Mouse (Mus musculus) ES-Bruce4 (cell line): ENCODE measurements around the gene Myh2. TPM values are rescaled to one million over a fixed set of nuclear protein-coding genes. Genes with fewer than 3 reads are reported as not detected.

Source experiments
- H3K27ac ChIP-seq: 2 replicates; pipeline ENCODE4 v1.5.1; 2012; ENCODE audit warnings: low read length, inconsistent platforms; ENCODE audit not compliant: insufficient read depth
- H3K27me3 ChIP-seq: 2 replicates; pipeline ENCODE4 v1.6.1; 2012; ENCODE audit warnings: mild to moderate bottlenecking, low read length, inconsistent platforms; ENCODE audit not compliant: control insufficient read depth, poor library complexity, insufficient read depth, severe bottlenecking
- H3K36me3 ChIP-seq: 2 replicates; pipeline ENCODE4 v1.6.1; 2012; ENCODE audit warnings: inconsistent platforms, mild to moderate bottlenecking, low read length, moderate library complexity; ENCODE audit not compliant: control insufficient read depth, poor library complexity, insufficient read depth, severe bottlenecking
- H3K4me1 ChIP-seq: one replicate; pipeline ENCODE4 v1.8.1; 2011; ENCODE audit warnings: low read length; ENCODE audit not compliant: control insufficient read depth, insufficient read depth
- H3K4me3 ChIP-seq: 2 replicates; pipeline ENCODE4 v1.5.1; 2011; ENCODE audit warnings: low read depth, mild to moderate bottlenecking, low read length
- H3K9ac ChIP-seq: 2 replicates; pipeline ENCODE4 v1.6.1; 2012; ENCODE audit warnings: low read depth, mild to moderate bottlenecking, inconsistent platforms; ENCODE audit not compliant: poor library complexity, severe bottlenecking
- H3K9me3 ChIP-seq: replicated peaks from 2 replicates; pipeline ENCODE4 v1.6.1; 2012; ENCODE audit warnings: mild to moderate bottlenecking, low read length, inconsistent platforms; ENCODE audit not compliant: control insufficient read depth, poor library complexity, insufficient read depth, severe bottlenecking
- CTCF ChIP-seq: IDR thresholded peaks from one replicate; pipeline ENCODE4 v1.8.1; 2011; ENCODE audit warnings: low read depth, low read length
- EP300 ChIP-seq: IDR thresholded peaks from 2 replicates; pipeline ENCODE4 v1.6.1; 2011; ENCODE audit warnings: low read depth, low read length; ENCODE audit not compliant: insufficient read depth
- POLR2A ChIP-seq: IDR thresholded peaks from one replicate; pipeline ENCODE4 v1.8.1; 2011; ENCODE audit warnings: low read length; ENCODE audit not compliant: insufficient read depth
- polyA plus RNA-seq: library from polyadenylated mRNA; stranded (reverse); fragments of >200 nt; gene quantifications from 2 replicates; pipeline ENCODE4 v1.2.4, GENCODE M21; 2011; ENCODE audit warnings: low read depth; ENCODE audit not compliant: missing spikeins, insufficient read depth, insufficient read length

Myh2 gene
- polyA plus RNA-seq, 1 experiment = not detected

DNA sequence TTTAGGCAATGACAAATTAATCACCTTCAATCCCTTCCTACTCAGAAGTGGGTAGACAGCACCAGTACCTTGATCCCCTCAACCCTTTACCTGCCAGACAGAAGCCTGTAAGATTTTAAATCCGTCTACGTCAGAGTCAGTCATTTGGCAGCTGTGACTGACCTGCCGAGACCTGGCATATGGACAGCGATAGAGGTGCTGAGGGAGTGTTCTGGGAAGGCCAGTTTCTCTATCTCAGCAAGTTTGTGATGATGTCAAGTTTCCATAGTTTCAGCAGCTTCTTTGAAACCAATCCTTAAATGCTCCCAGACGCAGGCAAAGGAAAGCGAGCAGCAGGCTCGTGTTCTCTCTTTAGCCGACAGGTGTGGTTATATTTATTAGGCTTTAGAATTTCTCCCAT is 31.3 kb upstream of the Myh2 start:
- TF ChIP-seq POLR2A = no peak
- Histone ChIP-seq H3K36me3 (no peaks in the 10 kb centered on the region), H3K4me1 (no peaks in the 10 kb centered on the region), H3K27me3 (no peaks in the 10 kb centered on the region), H3K27ac (no peak overlapping the region), H3K9ac (no peak overlapping the region), H3K9me3 (no peaks in the 10 kb centered on the region), H3K4me3 (no peak overlapping the region)

DNA sequence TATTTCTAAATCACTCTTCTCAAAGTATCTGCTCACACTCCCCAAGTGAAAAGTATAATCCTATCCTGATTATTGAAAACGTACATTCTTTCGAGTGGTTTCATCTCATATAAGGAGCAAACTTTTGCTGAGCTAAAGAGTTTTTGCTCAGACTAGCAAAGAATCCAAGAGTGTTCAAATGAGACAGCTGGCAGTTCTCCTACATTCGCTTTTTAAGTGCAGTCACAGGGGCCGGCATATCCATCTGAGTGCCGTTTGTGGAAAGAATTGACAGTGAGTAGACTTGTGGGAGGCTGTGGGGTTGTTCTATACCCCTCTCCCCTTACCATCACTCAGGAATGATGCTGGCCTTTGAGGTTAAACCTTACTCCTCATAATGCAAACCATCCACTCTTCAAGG is 30.7 kb upstream of the Myh2 start:
- Histone ChIP-seq H3K9ac (no peak overlapping the region), H3K4me3 (no peak overlapping the region)

DNA sequence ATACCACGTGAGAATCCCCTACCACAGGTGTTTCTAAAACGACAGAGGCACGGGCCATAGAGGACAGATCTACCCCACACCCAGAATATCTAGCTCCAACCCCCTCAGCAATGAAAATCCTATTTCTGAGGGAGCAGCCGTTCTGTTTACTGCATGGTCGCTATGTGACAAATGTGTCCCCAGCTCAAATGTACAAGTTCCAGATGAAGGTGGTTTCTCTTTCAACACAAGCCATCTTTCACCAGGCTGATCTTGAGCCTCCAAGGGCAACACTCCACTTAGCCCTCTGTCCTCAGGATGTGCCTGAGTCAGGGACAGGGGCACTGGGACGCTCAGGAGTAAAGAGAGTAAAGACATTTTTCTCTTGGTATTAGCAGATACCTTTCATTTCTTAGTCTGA is 29.8 kb upstream of the Myh2 start:
- Histone ChIP-seq H3K9me3 (no peaks in the 10 kb centered on the region), H3K9ac (no peak overlapping the region), H3K4me1 (no peaks in the 10 kb centered on the region), H3K36me3 (no peaks in the 10 kb centered on the region), H3K4me3 (no peak overlapping the region), H3K27me3 (no peaks in the 10 kb centered on the region), H3K27ac (no peak overlapping the region)
- TF ChIP-seq CTCF (no peak), POLR2A (no peak), EP300 (no peak)

More for the DNA sequence above, 30.7 kb upstream of the Myh2 start:
- H3K27me3 ChIP-seq = no peaks in the 10 kb centered on the region
- H3K4me1 ChIP-seq = no peaks in the 10 kb centered on the region
- no peak overlapping the region for H3K27ac ChIP-seq
- H3K36me3 ChIP-seq = no peaks in the 10 kb centered on the region
- no peaks in the 10 kb centered on the region for H3K9me3 ChIP-seq
- TF ChIP-seq CTCF (no peak), POLR2A (no peak), EP300 (no peak)

DNA sequence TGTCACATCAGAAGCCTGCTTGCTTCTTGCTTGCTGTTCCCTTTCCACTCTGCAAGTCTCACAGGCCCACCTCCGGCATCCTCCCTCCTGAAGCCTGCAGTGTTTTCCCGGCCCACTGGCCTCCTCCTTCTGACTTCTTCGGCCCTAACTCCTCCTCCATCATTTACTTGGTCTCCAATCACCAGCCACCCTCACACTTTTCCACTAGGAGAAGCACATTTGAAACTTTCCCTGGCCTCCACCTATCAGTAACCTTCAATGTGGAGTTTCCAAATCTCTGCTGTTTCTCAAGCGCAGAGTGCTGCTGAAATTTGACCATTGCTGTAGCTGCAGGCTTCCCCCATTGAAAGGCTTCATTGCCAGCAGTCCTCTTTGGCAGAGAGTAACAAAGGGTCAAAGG is 28.8 kb upstream of the Myh2 start:
- Histone ChIP-seq H3K4me1 (no peaks in the 10 kb centered on the region), H3K9me3 (no peaks in the 10 kb centered on the region), H3K27ac (no peak overlapping the region), H3K36me3 (no peaks in the 10 kb centered on the region), H3K4me3 (no peak overlapping the region), H3K9ac (no peak overlapping the region), H3K27me3 (no peaks in the 10 kb centered on the region)
- TF ChIP-seq POLR2A = no peak
- no peak for TF ChIP-seq CTCF
- TF ChIP-seq EP300 = no peak

DNA sequence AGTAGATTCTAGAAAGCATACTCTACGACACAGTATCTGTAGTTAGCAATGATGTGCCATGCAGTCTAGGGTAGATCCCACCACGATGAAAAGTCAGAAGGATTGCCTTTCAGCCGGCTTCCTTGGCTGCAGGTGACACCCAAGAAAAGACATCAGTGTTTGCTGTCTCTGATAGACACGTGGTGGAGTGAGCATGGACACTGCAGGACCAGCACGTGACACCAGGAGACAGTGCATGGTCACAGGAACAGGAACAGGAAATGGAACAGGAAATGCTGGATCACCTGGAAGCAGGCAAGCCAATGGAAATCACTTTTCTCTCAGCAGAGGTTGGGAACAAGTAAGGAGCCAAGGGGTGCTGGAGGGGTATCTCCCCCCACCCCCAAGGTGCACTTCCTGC is 27.8 kb upstream of the Myh2 start:
- H3K9me3 ChIP-seq = no peaks in the 10 kb centered on the region
- H3K4me3 ChIP-seq = no peak overlapping the region
- H3K27ac ChIP-seq = no peak overlapping the region
- H3K9ac ChIP-seq = no peak overlapping the region
- H3K4me1 ChIP-seq = no peaks in the 10 kb centered on the region
- TF ChIP-seq POLR2A = no peak
- no peak for TF ChIP-seq CTCF
- no peak for TF ChIP-seq EP300
- H3K36me3 ChIP-seq = no peaks in the 10 kb centered on the region
- no peaks in the 10 kb centered on the region for H3K27me3 ChIP-seq

DNA sequence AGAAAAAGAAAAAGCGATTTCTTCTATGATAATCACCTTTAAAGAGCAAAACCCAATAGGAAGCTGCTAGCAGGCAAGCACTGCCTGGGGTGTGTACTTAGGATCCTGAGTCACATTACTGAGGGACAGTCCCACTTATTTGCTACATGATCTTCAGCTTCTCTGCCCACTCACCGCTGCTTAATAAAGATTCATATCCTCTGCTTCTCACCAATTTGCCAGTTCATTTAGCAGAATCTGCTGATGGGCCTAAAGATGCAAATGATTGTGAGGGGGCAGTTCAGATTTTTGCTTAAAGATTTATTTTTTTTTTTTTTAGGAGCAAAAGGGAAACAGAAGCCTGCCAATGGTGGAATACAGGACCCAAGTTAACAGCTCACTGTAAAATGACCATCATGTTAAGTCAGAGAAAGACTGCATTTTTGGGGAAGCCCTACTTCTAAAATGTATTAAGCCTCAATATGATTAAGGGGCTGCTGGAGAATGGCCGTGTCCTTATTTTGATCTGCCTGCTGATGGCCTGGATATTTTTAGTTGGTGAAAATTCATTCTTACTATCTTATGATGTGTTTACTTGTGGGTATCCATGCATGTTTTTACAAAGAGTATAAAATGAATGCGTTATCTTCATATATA is 26.8 kb upstream of the Myh2 start:
- Histone ChIP-seq H3K4me1 (no peaks in the 10 kb centered on the region), H3K36me3 (no peaks in the 10 kb centered on the region)
- no peak for TF ChIP-seq EP300
- no peak for TF ChIP-seq CTCF
- no peak for TF ChIP-seq POLR2A

More for the DNA sequence above, 26.8 kb upstream of the Myh2 start:
- H3K9ac ChIP-seq = no peak overlapping the region
- H3K27ac ChIP-seq = no peak overlapping the region
- H3K4me3 ChIP-seq = no peak overlapping the region
- no peaks in the 10 kb centered on the region for H3K9me3 ChIP-seq
- no peaks in the 10 kb centered on the region for H3K27me3 ChIP-seq
